Mouse (Mus musculus) urinary bladder, postnatal 4 days (tissue): Measurements from ENCODE around the gene Olfr978.
"Not testable (repeated sequence)": the region's sequence is repeated elsewhere in the genome, so short reads cannot be mapped to it uniquely, and the experiment has no call there.

Experiments
- DNase-seq, 2 experiments: peaks; one replicate each; pipeline ENCODE4 v3.0.0; 2021 to 2022; ENCODE audit warnings: low spot score in 2 of 2

Gene Olfr978

GRCm38 (mm10) chr9:39991813-39992212 lies at the start of gene Olfr978:
Gene Olfr978 (plus strand): TSS chr9:39992113.
- no peak for DNase-seq

DNA sequence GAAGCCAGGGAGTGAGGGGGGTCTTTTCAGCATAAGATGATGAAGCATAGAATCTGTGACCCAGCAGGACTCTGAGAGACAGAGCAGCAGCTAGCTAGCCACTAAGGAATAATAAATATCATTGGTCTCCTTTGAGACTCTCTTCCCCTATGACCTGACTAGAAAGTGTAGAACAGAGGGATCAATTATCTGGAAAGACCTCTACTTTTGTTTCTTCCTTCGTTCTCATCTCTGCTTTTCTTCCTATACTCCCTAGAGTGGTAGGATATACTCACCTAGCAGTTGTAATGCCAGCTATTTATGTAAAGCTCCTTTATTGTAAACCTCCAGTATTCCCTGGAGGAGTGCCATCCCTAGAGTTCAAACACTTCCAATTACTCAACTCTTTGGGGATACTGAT lies 40.0 kb upstream of the Olfr978 start, which contains the start of gene Olfr975:
TSS of gene Olfr975 (minus strand) at position 101 of the 400 bp plus-strand sequence.
- DNase-seq, result no peak

DNA sequence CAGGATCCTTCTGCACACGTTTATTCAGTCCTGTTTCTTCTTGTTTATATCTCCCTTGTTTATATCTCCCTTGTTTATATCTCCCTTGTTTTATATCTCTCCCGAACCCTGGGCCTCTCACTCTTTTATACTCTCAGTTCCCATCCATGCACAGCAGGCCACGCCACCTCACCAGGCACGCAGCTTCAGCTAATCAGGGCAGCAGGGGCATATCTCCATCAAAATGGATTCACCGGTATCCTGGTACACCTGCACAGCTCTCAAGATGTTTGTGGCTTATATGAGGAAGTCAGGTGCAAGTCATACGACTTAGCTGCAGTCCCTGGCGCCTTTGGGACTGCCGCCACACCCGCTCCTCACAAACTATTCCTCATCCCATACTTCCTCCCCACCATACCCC lies 30.9 kb upstream of the Olfr978 start, which contains the start of gene Olfr976:
TSS of gene Olfr976 (minus strand) at position 101 of the 400 bp plus-strand sequence.
- DNase-seq, result not testable (repeated sequence)

- DNase-seq, result not testable (repeated sequence)
Observed at GRCm38 (mm10) chr9:39976581-39977145, 15.2 kb upstream of the Olfr978 start.

GRCm38 (mm10) chr9:40003365-40003764 lies 11.5 kb downstream of the Olfr978 start, which contains the start of gene Olfr979:
Gene Olfr979 (minus strand): TSS chr9:40003465.
- no peak for DNase-seq

DNA sequence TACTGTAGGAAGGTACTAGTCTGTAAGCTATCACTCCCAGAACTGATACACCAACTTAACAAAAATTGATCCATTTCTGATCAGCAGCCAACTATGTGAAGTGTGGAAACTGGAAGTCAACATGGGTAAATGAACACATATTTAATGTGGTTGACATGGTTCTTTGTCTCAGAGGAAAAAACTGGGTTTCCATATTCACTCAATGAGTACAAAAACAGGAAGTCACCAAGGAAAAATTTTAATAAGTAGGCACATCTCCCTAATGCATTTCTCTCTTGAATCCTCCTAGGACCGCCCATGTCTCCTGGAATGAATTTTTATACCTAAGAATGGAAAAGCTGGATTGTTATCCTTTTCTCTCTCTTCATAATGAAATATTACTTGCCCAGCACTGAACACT lies 17.6 kb downstream of the Olfr978 start, which contains the start of gene Olfr980:
TSS of gene Olfr980 (minus strand) at position 101 of the 400 bp plus-strand sequence.
- no peak for DNase-seq

- no peak for DNase-seq
Observed at GRCm38 (mm10) chr9:40021164-40021563, 29.3 kb downstream of the Olfr978 start, which contains the start of gene Olfr981. Gene Olfr981 (plus strand): TSS chr9:40021464.
